Mouse (Mus musculus): Measurements from ENCODE around the gene Tbx3. TPM values are rescaled to one million over a fixed set of nuclear protein-coding genes. Genes with fewer than 3 reads are reported as not detected.
A peak's percentile ranks its signal among the peaks of the same experiment; 100 is the strongest.

Tbx3 gene
- total RNA-seq, 1 experiment, result 47.9 TPM

- no peak overlapping the region for H3K27ac ChIP-seq (ENCODE audit: insufficient read depth, low read depth, low read length, poor library complexity, severe bottlenecking)
- no peaks in the 10 kb centered on the region for H3K9me3 ChIP-seq (ENCODE audit: control insufficient read depth, insufficient read depth, low read depth, low read length)
- peak overlapping the region; percentile 69 for H3K9ac ChIP-seq (ENCODE audit: insufficient read depth, low read depth, low read length, poor library complexity, severe bottlenecking)
- no peak for TF ChIP-seq ZNF384 (IDR thresholded peaks at IDR 0.05; ENCODE audit: low read depth, low read length)
- TF ChIP-seq CHD2 (IDR thresholded peaks at IDR 0.05; ENCODE audit: low read depth, low read length), result no peak
- TF ChIP-seq HCFC1 (IDR thresholded peaks at IDR 0.05; ENCODE audit: borderline replicate concordance, insufficient read depth, low read length), result no peak
- TF ChIP-seq MAFK (IDR thresholded peaks at IDR 0.05; ENCODE audit: insufficient read depth, low read depth, low read length), result no peak
- no peak for TF ChIP-seq ZC3H11A (IDR thresholded peaks at IDR 0.05; ENCODE audit: borderline replicate concordance, low read depth, low read length)
- peaks cover 11 to 15% of the 10 kb centered on the region in 2 experiments for H3K4me1 ChIP-seq (ENCODE audit: control insufficient read depth in 2 of 2, insufficient read depth in 2 of 2, low read length in 2 of 2, poor library complexity in 1 of 2)
- in situ Hi-C loops (cut with MboI; ENCODE audit: low sequenced_read_pairs in 2 of 2, unreplicated experiment in 2 of 2), result loop anchor here (10.0 to 25.0 kb wide), 2 partner anchors 166 to 1506 kb away; partner anchors contain the start of genes Fbxw8 (in 1 of the 2), Hrk (in 1 of the 2) and Tbx5 (in 1 of the 2)
- no peak for DNase-seq (ENCODE audit: low read depth, low spot score)
- no peaks in the 10 kb centered on the region for H3K36me3 ChIP-seq (ENCODE audit: control insufficient read depth, insufficient read depth, low read length, poor library complexity, severe bottlenecking)
- H3K4me3 ChIP-seq (ENCODE audit: insufficient read depth in 1 of 2, low read depth in 1 of 2, low read length in 2 of 2, poor library complexity in 1 of 2, severe bottlenecking in 1 of 2), result peak overlapping the region; percentile 3 to 86; a peak in 3 of 4 replicates
Measured at GRCm38 (mm10) chr5:119668191-119668912, 2.1 kb upstream of the Tbx3 start.

GRCm38 (mm10) chr5:119668913-119669411, 1.5 kb upstream of the Tbx3 start:
- Histone ChIP-seq H3K27ac (ENCODE audit: insufficient read depth, low read depth, low read length, poor library complexity, severe bottlenecking) (no peak overlapping the region; the same call in 1 of the 2 replicates), H3K4me1 (ENCODE audit: control insufficient read depth in 2 of 2, insufficient read depth in 2 of 2, low read length in 2 of 2, poor library complexity in 1 of 2) (peaks cover 8 to 13% of the 10 kb centered on the region in 2 experiments), H3K9ac (ENCODE audit: insufficient read depth, low read depth, low read length, poor library complexity, severe bottlenecking) (peak overlapping the region; percentile 69; the same call in 1 of the 2 replicates), H3K36me3 (ENCODE audit: control insufficient read depth, insufficient read depth, low read length, poor library complexity, severe bottlenecking) (peaks cover 3% of the 10 kb centered on the region; the same call in 1 of the 2 replicates), H3K4me3 (ENCODE audit: insufficient read depth in 1 of 2, low read depth in 1 of 2, low read length in 2 of 2, poor library complexity in 1 of 2, severe bottlenecking in 1 of 2) (peak overlapping the region; percentile 62 to 86; a peak in 3 of 4 replicates), H3K9me3 (ENCODE audit: control insufficient read depth, insufficient read depth, low read depth, low read length) (no peaks in the 10 kb centered on the region)
- no peak for TF ChIP-seq ZNF384 (IDR thresholded peaks at IDR 0.05; ENCODE audit: low read depth, low read length)
- no peak for TF ChIP-seq CHD2 (IDR thresholded peaks at IDR 0.05; ENCODE audit: low read depth, low read length)
- no peak for TF ChIP-seq HCFC1 (IDR thresholded peaks at IDR 0.05; ENCODE audit: borderline replicate concordance, insufficient read depth, low read length)
- no peak for TF ChIP-seq ZC3H11A (IDR thresholded peaks at IDR 0.05; ENCODE audit: borderline replicate concordance, low read depth, low read length)
- TF ChIP-seq MAFK (IDR thresholded peaks at IDR 0.05; ENCODE audit: insufficient read depth, low read depth, low read length), result no peak
- in situ Hi-C loops (cut with MboI; ENCODE audit: low sequenced_read_pairs in 2 of 2, unreplicated experiment in 2 of 2), result loop anchor here (10.0 to 25.0 kb wide), 2 partner anchors 166 to 1507 kb away; partner anchors contain the start of genes Fbxw8 (in 1 of the 2), Hrk (in 1 of the 2) and Tbx5 (in 1 of the 2)
- DNase-seq (ENCODE audit: low read depth, low spot score), result no peak

- Histone ChIP-seq H3K9me3 (ENCODE audit: control insufficient read depth, insufficient read depth, low read depth, low read length) (no peaks in the 10 kb centered on the region), H3K9ac (ENCODE audit: insufficient read depth, low read depth, low read length, poor library complexity, severe bottlenecking) (peak overlapping the region; percentile 69), H3K36me3 (ENCODE audit: control insufficient read depth, insufficient read depth, low read length, poor library complexity, severe bottlenecking) (peaks cover 8% of the 10 kb centered on the region; the same call in 1 of the 2 replicates), H3K4me3 (ENCODE audit: insufficient read depth in 1 of 2, low read depth in 1 of 2, low read length in 2 of 2, poor library complexity in 1 of 2, severe bottlenecking in 1 of 2) (peak overlapping the region; percentile 62 to 86), H3K4me1 (ENCODE audit: control insufficient read depth in 2 of 2, insufficient read depth in 2 of 2, low read length in 2 of 2, poor library complexity in 1 of 2) (peaks cover 8 to 9% of the 10 kb centered on the region in 2 experiments), H3K27ac (ENCODE audit: insufficient read depth, low read depth, low read length, poor library complexity, severe bottlenecking) (peak overlapping the region; percentile 79)
- in situ Hi-C loops (cut with MboI; ENCODE audit: low sequenced_read_pairs in 2 of 2, unreplicated experiment in 2 of 2), result loop anchor here (5.0 to 25.0 kb wide), 4 partner anchors 165 to 1508 kb away; partner anchors contain the start of genes Lhx5 (in 2 of the 2), Fbxw8 (in 1 of the 2), Hrk (in 1 of the 2) and Tbx5 (in 1 of the 2)
- no peak for TF ChIP-seq HCFC1 (IDR thresholded peaks at IDR 0.05; ENCODE audit: borderline replicate concordance, insufficient read depth, low read length)
- TF ChIP-seq MAFK (IDR thresholded peaks at IDR 0.05; ENCODE audit: insufficient read depth, low read depth, low read length), result no peak
- no peak for TF ChIP-seq ZC3H11A (IDR thresholded peaks at IDR 0.05; ENCODE audit: borderline replicate concordance, low read depth, low read length)
- no peak for TF ChIP-seq ZNF384 (IDR thresholded peaks at IDR 0.05; ENCODE audit: low read depth, low read length)
- no peak for TF ChIP-seq CHD2 (IDR thresholded peaks at IDR 0.05; ENCODE audit: low read depth, low read length)
- DNase-seq (ENCODE audit: low read depth, low spot score), result no peak
Measured at GRCm38 (mm10) chr5:119669741-119670565, 516 bp upstream of the Tbx3 start.
